ENCODE assay signal across 38 mouse cellular contexts in the genomic region with DNA sequence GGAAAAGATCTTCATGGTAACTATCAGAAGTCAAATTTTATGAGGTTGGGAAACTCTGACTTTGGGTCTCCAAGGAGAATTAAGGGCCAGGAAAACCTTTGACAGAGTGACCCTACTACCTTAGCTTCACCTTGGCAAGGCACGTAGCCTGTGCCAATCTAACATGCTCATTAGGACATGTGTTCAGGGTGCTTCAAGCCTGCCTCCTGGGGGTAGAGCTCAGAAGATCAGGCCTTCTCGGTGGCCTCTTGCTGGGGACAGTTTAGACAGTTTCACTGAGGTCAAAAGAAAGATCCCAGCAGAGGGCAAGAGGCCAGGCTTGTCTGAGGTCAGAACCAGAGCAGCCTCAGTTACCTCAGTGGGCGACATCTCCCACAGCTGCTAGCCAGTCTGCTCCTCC. TPM values are rescaled to one million over a fixed set of nuclear protein-coding genes. Genes with fewer than 3 reads are reported as not detected.
DNase-seq lines count a peak whose midpoint lies in the region; ATAC-seq and TF ChIP-seq lines count a peak whose summit lies in the region.
"Had no signal": no experiment of that assay in that cellular context is flagged by ENCODE, and none has a peak within 500 bp of the region (broad histone marks: within the 10 kb centered on the region; RNA-seq: fewer than 3 reads in every experiment).

No protein-coding gene starts in this region.

- intact Hi-C loops in heart, adult 2 months (cut with DNase I) = no loop called here
- intact Hi-C loops in heart, postnatal 14 days (cut with DNase I) = no loop called here

- H3K4me2 ChIP-seq in lung, embryonic 15.5 days = no peak overlapping the region
- H3K4me2 ChIP-seq in CH12.LX (ENCODE audit: insufficient read depth, low read depth, poor library complexity, severe bottlenecking) = peak overlapping the region; percentile 97; the same call in 1 of the 2 replicates
- H3K4me2 ChIP-seq: embryonic facial prominence, embryonic 15.5 days; forebrain, embryonic 12.5 days; limb, embryonic 12.5 days; liver, embryonic 15.5 days; midbrain, embryonic 12.5 days; neural tube, embryonic 12.5 days had no signal

- in situ Hi-C loops in CH12.LX (cut with MboI; ENCODE audit: low pct_ligation_motif_present, low pct_unique_long_range_greater_than_20kb, low sequenced_read_pairs) = no loop called here

- 56% methylated on average over 3 of the region's 3 CpGs for WGBS in heart, adult 2 months
- 41% methylated on average over 3 of the region's 3 CpGs for WGBS in lung, embryonic 15.5 days

- no peaks in the 10 kb centered on the region for H3K36me3 ChIP-seq in heart, adult 2 months (ENCODE audit: control insufficient read depth, insufficient read depth, low read length)
- H3K36me3 ChIP-seq in lung, embryonic 15.5 days = no peaks in the 10 kb centered on the region
- H3K36me3 ChIP-seq in CH12.LX (replicated peaks in 1 of 2; ENCODE audit: control insufficient read depth in 1 of 2, insufficient read depth in 1 of 2, low read length in 1 of 2) = no peaks in the 10 kb centered on the region
- H3K36me3 ChIP-seq: embryonic facial prominence, embryonic 10.5 days; embryonic facial prominence, embryonic 15.5 days; forebrain, embryonic 12.5 days; limb, embryonic 12.5 days; liver, embryonic 15.5 days; midbrain, embryonic 12.5 days; neural tube, embryonic 12.5 days had no signal

- DNase-seq in CD4-positive, CD25-positive, alpha-beta regulatory T cell, adult 2 months (ENCODE audit: low read depth, low spot score) = peak; percentile 4
- DNase-seq in heart, adult 2 months = no peak
- DNase-seq in heart, postnatal 14 days = no peak
- no peak for DNase-seq in lung, postnatal 4 days
- DNase-seq in CH12.LX (ENCODE audit: extremely low read depth) = peak; percentile 62
- DNase-seq: cerebellum, adult 8-10 months; cerebellum, postnatal 25 days; forebrain, postnatal 0 days; gastrocnemius, postnatal 14 days; heart, adult 18-20 months; kidney, adult 2 months; kidney, postnatal 36 days; lung, postnatal 14 days; right cerebral cortex, adult 18-20 months; spleen, adult 18-20 months had no signal

- TF ChIP-seq RAD21 in CH12.LX (IDR thresholded peaks at IDR 0.05; ENCODE audit: low read depth, low read length) = peak; percentile 55

- dilution Hi-C loops in CH12.LX (cut with MboI; ENCODE audit: extremely low pct_ligation_motif_present, extremely low pct_unique_long_range_greater_than_20kb, low sequenced_read_pairs) = no loop called here

- no peak for ATAC-seq in CD4-positive, CD25-positive, alpha-beta regulatory T cell, adult 4 months
- ATAC-seq in lung, embryonic 15.5 days (ENCODE audit: borderline replicate concordance, extremely low read depth, low FRiP score, low TSS enrichment) = no peak
- ATAC-seq: forebrain, postnatal 0 days; hindbrain, embryonic 16.5 days had no signal

- TF ChIP-seq EP300 in heart, adult 2 months (IDR thresholded peaks at IDR 0.05; ENCODE audit: insufficient read depth, low read depth, low read length) = no peak
- TF ChIP-seq EP300 in CH12.LX (IDR thresholded peaks at IDR 0.05; ENCODE audit: low read length) = no peak

- H3K9ac ChIP-seq in heart, adult 2 months (ENCODE audit: low read depth, low read length) = no peak overlapping the region
- no peak overlapping the region for H3K9ac ChIP-seq in lung, embryonic 15.5 days
- H3K9ac ChIP-seq in CH12.LX (ENCODE audit: insufficient read depth, low read depth) = no peak overlapping the region
- H3K9ac ChIP-seq: embryonic facial prominence, embryonic 15.5 days; forebrain, embryonic 12.5 days; forebrain, postnatal 0 days; limb, embryonic 12.5 days; liver, embryonic 15.5 days; midbrain, embryonic 12.5 days; neural tube, embryonic 12.5 days had no signal

- no peak overlapping the region for H3K4me3 ChIP-seq in heart, adult 2 months
- H3K4me3 ChIP-seq in lung, embryonic 15.5 days = no peak overlapping the region
- H3K4me3 ChIP-seq in CH12.LX (replicated peaks in 1 of 3; ENCODE audit: low read depth in 2 of 3, low read length in 2 of 3, poor library complexity in 1 of 3) = no peak overlapping the region
- H3K4me3 ChIP-seq: embryonic facial prominence, embryonic 10.5 days; embryonic facial prominence, embryonic 15.5 days; forebrain, embryonic 12.5 days; layer of hippocampus, adult 2 months; left cerebral cortex, adult 2 months; limb, embryonic 12.5 days; liver, embryonic 15.5 days; megakaryocyte, embryonic 14.5 days; midbrain, embryonic 12.5 days; myocyte; neural tube, embryonic 12.5 days had no signal

- 0 out of 2 replicates have a peak, but pooled peaks have one; percentile 4 for TF ChIP-seq CTCF in heart, adult 2 months (IDR thresholded peaks at IDR 0.05)
- peak; percentile 9 to 65; a peak in 2 of 4 replicates for TF ChIP-seq CTCF in CH12.LX (conservative IDR thresholded peaks at IDR 0.05 in 1 of 2, IDR thresholded peaks at IDR 0.05 in 1 of 2; ENCODE audit: low read depth in 2 of 2, low read length in 2 of 2)

- no peaks in the 10 kb centered on the region for H3K27me3 ChIP-seq in heart, adult 2 months (ENCODE audit: control insufficient read depth, insufficient read depth, low read length)
- no peaks in the 10 kb centered on the region for H3K27me3 ChIP-seq in lung, embryonic 15.5 days
- peaks cover 1% of the 10 kb centered on the region for H3K27me3 ChIP-seq in CH12.LX (replicated peaks)
- H3K27me3 ChIP-seq: embryonic facial prominence, embryonic 15.5 days; forebrain, embryonic 12.5 days; limb, embryonic 12.5 days; liver, embryonic 15.5 days; neural tube, embryonic 12.5 days had no signal

- H3K9me3 ChIP-seq in lung, embryonic 15.5 days = no peaks in the 10 kb centered on the region
- no peaks in the 10 kb centered on the region for H3K9me3 ChIP-seq in CH12.LX (replicated peaks; ENCODE audit: low read length)
- H3K9me3 ChIP-seq: embryonic facial prominence, embryonic 10.5 days; embryonic facial prominence, embryonic 15.5 days; forebrain, embryonic 12.5 days; limb, embryonic 12.5 days; liver, embryonic 15.5 days; megakaryocyte, embryonic 14.5 days; midbrain, embryonic 12.5 days; neural tube, embryonic 12.5 days had no signal

- H3K4me1 ChIP-seq in heart, adult 2 months (ENCODE audit: control insufficient read depth, insufficient read depth, low read length) = no peaks in the 10 kb centered on the region; the same call in 1 of the 2 replicates
- peaks cover 15% of the 10 kb centered on the region for H3K4me1 ChIP-seq in lung, embryonic 15.5 days
- peaks cover 20 to 44% of the 10 kb centered on the region in 2 experiments for H3K4me1 ChIP-seq in CH12.LX (ENCODE audit: control insufficient read depth in 1 of 2, insufficient read depth in 2 of 2)
- H3K4me1 ChIP-seq: embryonic facial prominence, embryonic 15.5 days; forebrain, embryonic 12.5 days; limb, embryonic 12.5 days; liver, embryonic 15.5 days; megakaryocyte, embryonic 14.5 days; midbrain, embryonic 12.5 days; neural tube, embryonic 12.5 days had no signal

- TF ChIP-seq POLR2A in heart, adult 2 months (IDR thresholded peaks at IDR 0.05; ENCODE audit: insufficient read depth, low read depth, low read length) = no peak
- TF ChIP-seq POLR2A in CH12.LX (IDR thresholded peaks at IDR 0.05; ENCODE audit: low read depth, low read length) = no peak

- no peaks in the 10 kb centered on the region for H3K79me2 ChIP-seq in heart, adult 2 months (replicated peaks; ENCODE audit: control insufficient read depth, insufficient read depth, low read length)
- no peaks in the 10 kb centered on the region for H3K79me2 ChIP-seq in CH12.LX (replicated peaks; ENCODE audit: control insufficient read depth, extremely low read depth, insufficient read depth, poor library complexity, severe bottlenecking)

- no peak overlapping the region for H3K27ac ChIP-seq in heart, adult 2 months
- H3K27ac ChIP-seq in lung, embryonic 15.5 days = peak overlapping the region; percentile 63
- H3K27ac ChIP-seq in CH12.LX (ENCODE audit: insufficient read depth, low read depth) = peak overlapping the region; percentile 1; the same call in 1 of the 2 replicates
- H3K27ac ChIP-seq: embryonic facial prominence, embryonic 10.5 days; embryonic facial prominence, embryonic 15.5 days; forebrain, embryonic 12.5 days; layer of hippocampus, adult 2 months; left cerebral cortex, adult 2 months; limb, embryonic 12.5 days; liver, embryonic 15.5 days; midbrain, embryonic 12.5 days; neural tube, embryonic 12.5 days had no signal

TF ChIP-seq in CH12.LX, 34 proteins besides CTCF, POLR2A, EP300 and RAD21 (continues in another document):
- TF ChIP-seq TCF12 (IDR thresholded peaks at IDR 0.05; ENCODE audit: low read depth, low read length) (no peak), MYC (IDR thresholded peaks at IDR 0.05; ENCODE audit: low read depth, low read length) (peak; percentile 61; the same call in 1 of the 2 replicates), SMC3 (IDR thresholded peaks at IDR 0.05; ENCODE audit: low read depth, low read length) (peak; percentile 63), MAX (IDR thresholded peaks at IDR 0.05; ENCODE audit: low read length) (peak; percentile 62; the same call in 1 of the 2 replicates), E2F4 (IDR thresholded peaks at IDR 0.05; ENCODE audit: insufficient replicate concordance, low read depth, low read length) (no peak), TBP (conservative IDR thresholded peaks at IDR 0.05; ENCODE audit: low read depth, low read length) (0 out of 2 replicates have a peak, but pooled peaks have one; percentile 32), BHLHE40 (IDR thresholded peaks at IDR 0.05; ENCODE audit: low read depth, low read length) (no peak), ZNF384 (IDR thresholded peaks at IDR 0.05; ENCODE audit: low read depth, low read length) (no peak), KAT2A (IDR thresholded peaks at IDR 0.05; ENCODE audit: insufficient replicate concordance, low read length) (no peak), MAZ (IDR thresholded peaks at IDR 0.05; ENCODE audit: low read depth, low read length) (no peak), MXI1 (IDR thresholded peaks at IDR 0.05; ENCODE audit: low read depth, low read length) (no peak), UBTF (IDR thresholded peaks at IDR 0.05; ENCODE audit: low read depth, low read length) (no peak), NRF1 (IDR thresholded peaks at IDR 0.05; ENCODE audit: low read depth, low read length) (no peak), ELF1 (IDR thresholded peaks at IDR 0.05; ENCODE audit: low read depth, low read length) (0 out of 2 replicates have a peak, but pooled peaks have one; percentile 11), POLR2AphosphoS2 (IDR thresholded peaks at IDR 0.05; ENCODE audit: low read depth, low read length) (no peak), ETS1 (conservative IDR thresholded peaks at IDR 0.05; ENCODE audit: low read depth, low read length) (no peak), GABPA (IDR thresholded peaks at IDR 0.05; ENCODE audit: insufficient replicate concordance, low read depth, low read length) (no peak)

RNA-seq across cellular contexts. Expression of a gene that starts 14.2 kb away (rescaled TPM):
- polyA plus RNA-seq in CD4-positive, CD25-positive, alpha-beta regulatory T cell, adult 4 months (2017; shearing (Covaris generic)) = not detected
- total RNA-seq in heart, adult 2 months (2021) = not detected
- polyA plus RNA-seq in heart, adult 2 months (2012; rRNA removed) = not detected in 2 replicates
- not detected for total RNA-seq in heart, postnatal 14 days (2021)
- polyA plus RNA-seq in lung, embryonic 15.5 days (2015; fragmentation: Nextera tagmentation; extraction: Ambion mirVana) = not detected in 2 replicates
- total RNA-seq in CH12.LX (2012; rRNA removed) (not detected in 2 replicates), CH12.LX (2014; rRNA removed) (not detected in 2 replicates)
- not detected in 2 replicates for polyA plus RNA-seq in CH12.LX (2012; ENCODE audit: insufficient read length, low read depth)
- total RNA-seq: forebrain, postnatal 0 days; gastrocnemius, postnatal 14 days; heart, adult 18-20 months; layer of hippocampus, adult 2 months; layer of hippocampus, postnatal 14 days; left cerebral cortex, postnatal 25 days; liver, adult 2 months had no signal
- polyA plus RNA-seq: C2C12; embryonic facial prominence, embryonic 10.5 days; forebrain, embryonic 12.5 days; forebrain, postnatal 0 days; hindbrain, embryonic 11.5 days; hindbrain, embryonic 16.5 days; intestine, embryonic 14.5 days; limb, embryonic 12.5 days; liver, adult 2 months; liver, embryonic 15.5 days; midbrain, embryonic 12.5 days; midbrain, postnatal 0 days; myocyte; neural tube, embryonic 12.5 days; stomach, embryonic 16.5 days; urinary bladder, adult 2 months had no signal

Comparison
In these comparisons a context has a peak if more than half of its experiments do, and no peak if none do; other contexts are left out.
1. DNase-seq: peak in CD4-positive, CD25-positive, alpha-beta regulatory T cell, adult 2 months (single experiment) and CH12.LX (single experiment); none in heart, adult 2 months (0 of 2), heart, postnatal 14 days (0 of 2) and lung, postnatal 4 days (0 of 2).